Mouse (Mus musculus): ENCODE results near the gene Samd10.

- TF ChIP-seq GATA1 (IDR thresholded peaks at IDR 0.05; ENCODE audit: borderline replicate concordance, low read length): no peak
- no peak for TF ChIP-seq FLI1 (IDR thresholded peaks at IDR 0.05; ENCODE audit: low read length)
Observed at GRCm38 (mm10) chr2:181546142-181546541, 52.9 kb downstream of the Samd10 start.

Measured in megakaryocyte, embryonic 14.5 days (primary cell).